Mouse (Mus musculus): ENCODE data around the gene Ltb4r2.
A peak's percentile ranks its signal among the peaks of the same experiment; 100 is the strongest.

The Ltb4r2 gene

DNA sequence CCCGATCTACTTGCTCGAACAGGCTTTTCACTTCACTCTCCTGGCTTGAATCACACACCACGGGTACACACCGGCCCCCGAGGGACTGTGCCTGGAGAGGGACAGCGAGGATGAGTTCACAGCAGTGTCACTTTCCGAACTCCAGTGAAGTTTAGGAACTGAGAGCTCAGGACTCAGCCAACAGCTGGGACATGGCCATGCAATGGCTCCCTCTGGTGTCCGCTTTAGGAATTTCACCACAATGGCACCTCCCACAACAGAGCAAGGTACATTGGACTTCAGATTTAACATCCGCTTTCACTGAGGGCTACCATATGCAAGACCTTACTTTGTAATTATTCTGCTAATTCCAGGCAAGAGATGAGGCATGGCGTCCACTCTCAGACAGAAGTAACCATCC, 17.5 kb upstream of the Ltb4r2 start:
- DNase-seq = peak; percentile 80

DNA sequence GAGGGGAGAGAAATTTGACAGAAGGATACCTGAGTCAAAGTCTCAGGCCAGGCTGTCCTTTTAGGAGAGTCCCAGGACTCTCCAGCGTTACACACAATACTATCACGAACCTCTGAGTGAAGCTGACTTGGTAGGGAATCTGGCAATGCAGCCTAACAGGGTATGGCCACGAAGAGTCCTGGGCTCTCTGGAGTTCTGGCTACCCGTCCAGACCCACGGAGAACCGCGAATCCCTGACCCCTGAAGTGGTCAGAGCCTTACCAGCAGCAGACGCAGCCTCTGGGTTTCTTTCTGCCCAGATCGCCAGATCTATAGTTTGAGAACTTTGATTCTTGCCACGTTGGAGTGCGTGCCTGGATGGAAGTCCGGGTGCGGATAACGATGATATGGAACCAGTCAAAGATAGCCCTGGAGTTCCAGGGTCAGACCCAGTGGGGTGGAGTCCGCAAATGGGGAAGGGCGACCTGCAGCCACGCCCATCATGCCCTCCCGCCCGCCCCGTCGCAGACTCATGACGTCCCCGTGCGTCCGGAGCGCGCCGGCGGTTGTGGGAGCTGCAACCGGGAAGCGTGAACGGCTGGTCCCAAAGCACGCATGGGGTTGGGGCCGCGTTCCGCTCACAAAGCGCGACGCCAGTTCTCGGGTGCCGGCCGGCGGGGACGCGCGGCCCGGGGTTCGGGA, 15.9 kb upstream of the Ltb4r2 start, which contains the start of the genes Dhrs1 and Nop9:
TSS of gene Dhrs1 (minus strand) at position 511 of the 681 bp plus-strand sequence.
TSS of gene Nop9 (plus strand) at position 514 of the 681 bp plus-strand sequence.
- DNase-seq = peak; percentile 79

DNA sequence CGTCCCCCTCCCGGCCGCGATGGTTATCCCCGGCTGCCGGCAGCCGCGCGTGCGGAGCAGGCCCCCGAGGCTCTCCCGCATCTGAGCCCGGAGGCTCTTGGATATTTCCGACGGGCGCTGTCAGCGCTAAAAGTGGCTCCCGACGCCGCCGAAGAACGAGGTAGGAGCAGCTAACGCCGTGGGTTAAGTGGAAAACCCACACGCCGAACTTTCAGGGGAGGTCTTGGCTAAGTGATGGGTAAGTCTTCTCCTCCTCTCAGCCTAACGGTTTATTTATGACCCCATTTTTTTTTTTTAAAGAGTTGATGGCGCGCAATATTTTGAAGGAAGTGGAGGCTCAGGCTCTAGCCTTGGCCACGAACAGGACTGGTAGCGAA, 15.4 kb upstream of the Ltb4r2 start:
- no peak for DNase-seq

- DNase-seq = no peak
Observed at GRCm38 (mm10) chr14:55747051-55747847, 14.0 kb upstream of the Ltb4r2 start.

DNA sequence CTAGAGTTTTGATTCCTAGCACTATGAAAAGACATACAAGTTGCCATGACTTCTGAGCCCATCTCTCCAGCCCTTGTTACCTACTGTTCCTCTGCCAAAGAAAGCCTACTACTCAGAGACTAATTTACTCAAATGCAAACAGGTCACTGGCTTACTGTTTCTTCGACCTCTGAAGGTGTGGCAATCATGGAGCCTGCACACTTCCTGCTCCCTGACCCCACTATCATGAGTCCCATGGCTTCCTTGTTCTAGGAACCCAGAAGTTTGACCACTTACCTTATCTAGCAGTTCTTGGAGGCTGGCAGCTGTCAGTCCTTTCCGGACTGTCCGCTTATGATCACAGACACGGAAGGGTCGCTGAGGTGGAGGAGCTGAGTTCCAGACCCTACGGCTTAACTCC, 3.7 kb upstream of the Ltb4r2 start:
- DNase-seq = no peak

DNA sequence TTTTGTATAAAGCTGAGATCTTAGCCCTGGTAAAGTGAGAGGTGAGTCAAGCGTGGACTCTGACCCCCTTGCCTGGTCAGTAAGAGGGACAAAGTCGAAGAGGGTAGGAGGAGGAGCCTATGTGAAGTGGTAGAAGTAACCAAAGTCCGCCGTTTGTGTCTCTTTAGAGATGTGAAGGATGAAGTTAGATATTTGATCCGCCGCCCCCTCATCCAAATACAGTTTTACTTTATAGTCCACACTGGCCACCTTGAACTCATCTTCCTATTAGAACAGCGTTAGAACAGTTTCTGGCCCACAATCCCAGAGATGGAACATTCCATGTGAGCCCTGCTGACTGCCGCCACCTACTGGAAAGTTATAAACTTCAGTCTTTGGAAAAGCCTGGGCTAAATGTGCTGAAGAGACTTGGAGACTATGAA, 2.9 kb upstream of the Ltb4r2 start, which contains the start of gene Cideb:
TSS of gene Cideb (minus strand) at position 96 of the 422 bp plus-strand sequence.
- DNase-seq = no peak

DNA sequence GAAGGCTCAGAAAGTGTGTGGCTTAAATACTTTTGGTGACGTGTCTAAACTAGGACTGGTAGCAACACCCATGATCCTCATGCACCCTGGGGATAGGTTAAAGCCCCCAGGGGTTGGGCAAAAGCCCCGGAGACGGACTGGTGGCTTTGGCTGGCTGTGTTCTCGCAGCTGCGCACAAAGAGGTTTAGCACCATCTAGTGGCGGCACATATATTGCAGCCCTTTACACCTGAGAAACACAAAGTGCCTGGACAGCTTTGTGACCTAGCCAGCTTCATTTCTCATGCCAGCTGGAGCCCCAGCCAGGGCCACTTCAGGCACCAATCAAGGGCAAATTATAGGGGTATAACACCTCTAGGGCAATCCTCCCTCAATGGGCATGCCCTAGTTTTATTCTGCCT, 1.1 kb upstream of the Ltb4r2 start:
- DNase-seq = peak; percentile 90

DNA sequence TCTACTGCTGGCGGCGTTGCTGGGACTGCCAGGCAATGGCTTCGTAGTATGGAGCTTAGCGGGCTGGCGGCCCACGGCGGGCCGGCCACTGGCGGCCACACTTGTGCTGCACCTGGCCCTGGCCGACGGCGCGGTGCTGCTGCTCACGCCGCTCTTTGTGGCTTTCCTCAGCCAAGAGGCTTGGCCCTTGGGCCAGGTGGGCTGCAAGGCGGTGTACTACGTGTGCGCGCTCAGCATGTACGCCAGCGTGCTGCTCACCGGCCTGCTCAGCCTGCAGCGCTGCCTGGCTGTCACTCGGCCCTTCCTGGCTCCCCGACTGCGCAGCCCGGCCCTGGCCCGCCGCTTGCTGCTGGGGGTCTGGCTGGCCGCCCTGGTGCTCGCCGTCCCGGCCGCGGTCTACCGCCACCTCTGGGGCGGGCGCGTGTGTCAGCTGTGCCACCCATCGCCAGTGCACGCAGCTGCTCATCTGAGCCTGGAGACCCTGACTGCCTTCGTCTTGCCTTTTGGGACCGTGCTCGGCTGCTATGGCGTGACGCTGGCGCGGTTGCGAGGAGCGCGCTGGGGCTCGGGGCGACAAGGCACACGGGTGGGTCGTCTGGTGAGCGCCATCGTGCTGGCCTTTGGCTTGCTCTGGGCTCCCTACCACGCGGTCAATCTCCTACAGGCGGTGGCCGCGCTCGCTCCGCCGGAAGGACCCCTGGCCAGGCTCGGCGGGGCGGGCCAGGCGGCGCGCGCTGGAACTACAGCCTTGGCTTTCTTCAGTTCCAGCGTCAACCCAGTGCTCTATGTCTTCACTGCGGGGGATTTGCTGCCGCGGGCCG, 983 bp downstream of the Ltb4r2 start:
- DNase-seq = no peak

DNA sequence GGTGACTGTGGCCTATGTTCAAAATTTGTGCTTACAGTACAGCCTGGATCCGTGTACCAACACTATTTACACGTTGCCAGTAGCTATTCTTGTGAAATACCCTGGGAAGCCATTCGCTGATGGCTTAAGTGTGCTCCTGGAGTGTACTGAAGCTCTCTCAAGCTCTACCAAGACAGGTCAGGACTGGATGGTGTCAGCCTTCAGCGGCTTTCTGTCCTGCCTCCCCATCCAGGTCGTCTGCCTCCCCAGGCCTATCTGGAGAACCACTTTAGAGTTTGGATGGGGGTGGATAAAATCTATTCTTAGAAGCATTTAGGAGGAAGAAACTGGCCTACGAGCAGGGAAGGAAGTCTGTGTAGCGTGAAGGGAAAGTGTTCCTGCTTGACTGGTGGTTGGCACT, 1.9 kb downstream of the Ltb4r2 start:
- no peak for DNase-seq

DNA sequence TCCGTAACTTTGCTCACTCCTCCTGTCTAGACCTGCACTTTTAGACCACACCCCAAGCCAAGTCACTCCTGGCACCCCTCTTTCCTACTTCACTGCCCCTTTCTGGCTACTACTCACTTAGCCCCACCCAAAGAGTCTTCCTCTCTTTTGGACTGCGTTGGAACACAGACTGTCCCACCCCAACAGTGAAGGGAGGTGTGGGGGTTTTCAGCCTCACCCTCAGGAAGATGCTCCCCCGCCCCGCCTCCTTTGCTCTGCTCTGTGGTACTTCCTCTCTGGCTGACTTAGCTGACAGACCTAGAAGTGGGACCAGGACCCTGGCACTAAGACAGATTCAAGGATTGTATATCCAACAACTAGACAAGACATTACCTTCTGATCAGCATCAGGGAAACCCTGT, 4.5 kb downstream of the Ltb4r2 start, which contains the start of gene Ltb4r1:
TSS of gene Ltb4r1 (plus strand) at position 267 of the 400 bp plus-strand sequence.
- no peak for DNase-seq

DNA sequence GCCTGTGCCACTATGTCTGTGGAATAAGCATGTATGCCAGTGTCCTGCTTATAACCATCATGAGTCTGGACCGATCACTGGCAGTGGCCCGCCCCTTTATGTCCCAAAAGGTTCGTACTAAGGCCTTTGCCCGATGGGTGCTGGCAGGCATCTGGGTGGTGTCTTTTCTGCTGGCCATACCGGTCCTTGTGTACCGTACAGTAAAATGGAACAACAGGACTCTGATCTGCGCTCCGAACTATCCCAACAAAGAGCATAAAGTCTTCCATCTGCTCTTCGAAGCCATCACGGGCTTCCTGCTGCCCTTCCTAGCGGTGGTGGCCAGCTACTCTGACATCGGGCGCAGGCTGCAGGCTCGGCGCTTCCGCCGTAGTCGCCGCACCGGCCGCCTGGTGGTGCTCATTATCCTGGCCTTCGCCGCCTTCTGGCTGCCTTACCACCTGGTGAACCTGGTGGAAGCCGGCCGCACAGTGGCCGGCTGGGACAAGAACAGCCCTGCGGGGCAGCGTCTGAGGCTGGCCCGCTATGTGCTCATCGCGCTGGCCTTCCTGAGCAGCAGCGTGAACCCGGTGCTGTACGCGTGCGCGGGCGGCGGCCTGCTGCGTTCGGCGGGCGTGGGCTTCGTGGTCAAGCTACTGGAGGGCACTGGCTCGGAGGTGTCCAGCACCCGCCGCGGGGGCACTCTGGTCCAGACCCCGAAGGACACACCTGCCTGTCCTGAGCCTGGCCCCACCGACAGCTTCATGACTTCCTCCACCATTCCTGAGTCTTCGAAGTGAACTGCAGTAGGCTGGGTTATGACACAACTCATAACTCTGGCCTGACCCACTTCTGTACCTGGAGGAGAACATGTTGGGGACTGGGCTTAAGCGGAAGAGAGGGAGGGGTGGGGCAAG, 6.5 kb downstream of the Ltb4r2 start:
- DNase-seq = peak; percentile 82

DNA sequence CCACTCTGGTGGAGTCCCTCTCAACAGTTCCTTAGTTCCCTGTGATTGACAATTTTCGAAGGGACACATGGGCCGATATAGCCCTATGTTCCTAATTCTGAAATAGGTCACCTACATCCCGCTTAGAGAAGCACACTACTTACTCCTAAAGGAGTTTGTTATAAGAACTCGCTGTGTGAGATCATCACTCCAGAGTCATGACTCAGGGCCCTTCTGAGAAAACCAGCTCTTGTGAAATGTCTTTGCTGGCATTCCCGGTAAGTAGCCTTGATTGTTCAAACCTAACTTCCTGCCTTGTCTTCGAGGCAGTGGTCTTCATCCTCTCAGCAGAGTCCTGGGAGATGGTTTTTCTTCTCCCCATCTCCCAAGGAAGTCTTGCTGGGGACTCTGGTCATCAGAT, 7.3 kb downstream of the Ltb4r2 start:
- DNase-seq = no peak

DNA sequence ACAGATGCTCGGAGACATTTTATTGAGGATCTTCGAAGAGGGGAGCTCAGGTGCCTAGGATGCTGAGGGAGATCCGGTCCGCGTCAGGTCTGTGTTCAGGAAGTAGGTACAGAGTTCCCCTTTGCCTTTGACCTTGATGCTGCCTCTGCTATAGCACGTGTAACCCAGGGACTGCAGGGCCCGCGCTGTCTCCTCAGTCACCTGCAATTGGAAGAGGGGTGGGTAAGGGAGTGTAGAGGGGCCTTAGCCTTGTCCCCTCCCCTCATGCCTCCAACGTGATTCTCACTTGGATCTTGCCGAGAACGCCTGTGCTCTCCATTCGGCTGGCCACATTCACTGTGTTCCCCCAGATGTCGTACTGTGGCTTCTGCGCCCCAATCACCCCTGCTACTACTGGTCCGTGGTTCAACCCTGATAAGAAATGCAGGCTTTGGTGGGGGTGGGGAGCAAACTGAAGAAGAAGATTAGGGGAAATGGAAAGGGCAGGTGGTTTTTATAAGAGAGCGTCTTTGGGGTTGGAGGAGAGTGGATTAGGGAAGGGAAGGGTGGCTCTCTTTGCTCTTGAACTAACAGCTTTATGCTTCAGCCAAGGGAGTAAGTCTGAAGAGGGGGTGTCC, 8.0 kb downstream of the Ltb4r2 start:
- DNase-seq = no peak

DNA sequence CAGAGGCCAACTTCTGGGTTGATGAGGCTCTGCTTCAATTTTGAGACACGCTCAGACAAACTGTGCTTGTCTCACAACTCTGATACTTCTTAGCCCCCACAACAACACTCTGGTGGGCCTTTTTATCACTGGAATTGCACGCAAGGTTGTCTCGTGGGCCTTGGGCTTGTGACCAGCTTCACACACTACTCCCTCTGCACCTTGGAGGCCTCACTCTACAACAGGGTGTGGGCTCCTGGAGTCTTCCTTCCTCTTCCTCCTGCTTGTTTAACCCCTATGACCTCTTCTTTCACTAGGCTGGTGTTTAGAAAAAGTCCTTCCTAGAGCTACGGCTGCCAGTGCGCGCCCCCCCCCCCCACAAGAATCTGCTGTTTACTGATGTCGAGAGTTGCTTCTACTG, 15.5 kb downstream of the Ltb4r2 start:
- DNase-seq = no peak

DNA sequence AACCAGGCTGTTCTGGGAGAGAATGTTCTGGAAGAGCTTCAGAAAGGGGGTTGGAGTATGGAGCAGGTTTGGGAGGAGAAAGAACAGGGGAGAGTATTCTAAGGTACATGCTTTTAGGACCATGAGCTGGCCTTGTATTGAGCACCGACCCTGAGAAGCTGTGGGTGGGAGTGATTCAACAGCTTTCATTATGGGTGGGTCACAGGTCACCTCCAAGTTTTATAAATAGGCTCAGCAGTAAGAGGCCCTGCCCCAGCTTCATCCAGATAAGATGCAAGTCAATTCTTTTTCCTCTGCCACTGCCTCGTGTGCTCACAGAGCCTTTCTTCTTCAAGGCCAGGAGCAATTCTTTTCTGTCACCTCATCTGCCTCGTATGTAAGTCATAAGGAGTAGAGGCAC, 15.9 kb downstream of the Ltb4r2 start:
- no peak for DNase-seq

DNA sequence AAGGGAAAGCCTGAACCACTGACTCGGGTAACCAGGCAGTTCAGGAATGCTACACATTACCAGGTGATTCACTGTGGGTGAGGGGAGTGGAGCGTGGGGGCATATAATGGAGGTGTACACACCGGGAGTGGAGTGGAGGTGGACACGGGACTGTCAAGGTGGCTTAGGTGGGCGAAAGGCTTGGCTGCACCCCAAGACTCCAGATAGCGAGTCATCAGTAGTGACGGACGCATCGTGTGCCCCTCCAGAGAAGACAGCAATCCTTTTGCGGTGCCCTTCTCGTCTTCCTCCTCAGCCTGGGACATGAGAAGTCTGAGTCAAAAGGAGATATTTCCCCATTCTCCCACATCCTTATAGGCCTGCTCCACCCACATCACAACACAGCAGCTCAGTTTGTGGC, 16.6 kb downstream of the Ltb4r2 start:
- no peak for DNase-seq

DNA sequence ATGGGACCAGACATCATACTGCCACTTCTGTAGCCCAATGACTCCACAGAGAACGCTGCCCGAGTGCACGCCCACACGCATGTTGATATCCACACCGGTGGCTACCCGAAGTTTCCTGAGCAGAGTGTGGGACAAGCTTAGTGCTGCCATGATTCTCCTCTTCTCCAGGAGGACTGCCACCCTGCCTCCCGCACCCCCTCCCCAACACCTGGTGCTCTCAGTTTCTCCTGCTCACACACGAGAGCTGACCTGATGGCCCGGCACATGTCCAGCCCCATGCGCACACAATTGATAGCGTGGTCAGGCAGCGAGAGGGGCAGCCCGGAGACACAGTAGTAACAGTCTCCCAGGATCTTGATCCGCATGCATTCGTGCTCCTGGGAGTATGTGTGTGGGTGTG, 17.5 kb downstream of the Ltb4r2 start:
- no peak for DNase-seq

DNA sequence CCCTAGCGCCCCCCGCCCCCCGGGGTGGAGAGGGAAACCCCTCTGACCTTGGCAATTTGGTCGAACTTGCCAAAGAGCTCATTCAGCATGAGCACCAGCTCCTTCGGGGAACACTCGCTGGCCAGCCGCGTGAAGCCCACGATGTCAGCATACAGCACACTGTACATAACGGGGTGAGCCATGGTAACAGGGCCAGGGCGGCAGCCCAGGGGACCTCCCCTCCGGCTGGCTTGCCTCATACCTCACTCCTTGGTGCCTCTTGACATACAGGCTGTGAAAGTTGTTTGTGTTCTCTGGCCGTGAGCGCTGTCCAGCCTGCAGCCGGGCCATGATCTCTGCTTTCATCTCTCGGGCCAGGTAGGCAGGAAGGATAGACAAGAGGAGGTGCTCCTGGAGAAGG, 18.4 kb downstream of the Ltb4r2 start:
- DNase-seq = no peak

DNA sequence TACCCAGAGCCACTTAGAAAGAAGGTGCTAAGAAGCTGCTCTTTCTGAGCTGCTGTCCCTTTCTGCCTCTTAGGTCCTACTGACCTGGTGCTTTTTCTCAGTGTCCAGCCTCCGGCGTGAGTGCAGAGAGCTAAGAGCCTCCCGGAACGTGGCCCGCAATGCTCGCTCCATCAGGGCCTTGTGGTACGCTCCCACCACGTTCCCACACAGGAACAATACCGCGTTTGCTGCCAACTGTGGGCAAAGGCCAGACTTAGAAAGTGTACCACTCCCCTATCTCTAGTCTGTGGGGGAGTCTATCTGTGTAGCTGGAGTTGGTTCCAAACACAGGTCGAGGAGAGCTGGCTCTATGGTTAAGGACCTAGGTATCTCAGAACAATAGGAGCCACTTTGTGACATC, 19.5 kb downstream of the Ltb4r2 start:
- DNase-seq = no peak

- DNase-seq = peak; percentile 78
Observed at GRCm38 (mm10) chr14:55781310-55781709, 20.1 kb downstream of the Ltb4r2 start.

GRCm38 (mm10) chr14:55782361-55782960, 21.2 kb downstream of the Ltb4r2 start:
- DNase-seq = no peak
